Mouse (Mus musculus) heart, embryonic 10.5 days (tissue): ENCODE data around the gene Adcy1. TPM values are rescaled to one million over a fixed set of nuclear protein-coding genes. Genes with fewer than 3 reads are reported as not detected.
A peak's percentile ranks its signal among the peaks of the same experiment; 100 is the strongest.

Experiments used
- DNase-seq: peaks from one replicate; pipeline ENCODE4 v3.0.0-alpha.2; 2017; ENCODE audit warnings: low spot score
- H3K27ac ChIP-seq: fragments of 300-500 bp; sonication (generic); 2 replicates; pipeline ENCODE4 v1.5.1; 2016; ENCODE audit warnings: mild to moderate bottlenecking
- H3K27me3 ChIP-seq: fragments of 300-500 bp; sonication (generic); 2 replicates; pipeline ENCODE4 v1.6.1; 2016; ENCODE audit warnings: mild to moderate bottlenecking; ENCODE audit not compliant: poor library complexity, insufficient read depth, severe bottlenecking
- H3K36me3 ChIP-seq: fragments of 300-500 bp; sonication (generic); 2 replicates; pipeline ENCODE4 v1.6.1; 2016; ENCODE audit warnings: mild to moderate bottlenecking, moderate library complexity
- H3K4me1 ChIP-seq: fragments of 300-500 bp; sonication (generic); 2 replicates; pipeline ENCODE4 v1.6.1; 2016; ENCODE audit warnings: mild to moderate bottlenecking
- H3K4me3 ChIP-seq: fragments of 300-500 bp; sonication (generic); 2 replicates; pipeline ENCODE4 v1.5.1; 2016; ENCODE audit warnings: mild to moderate bottlenecking, moderate library complexity
- H3K9me3 ChIP-seq: fragments of 300-500 bp; sonication (generic); 2 replicates; pipeline ENCODE4 v1.6.1; 2016; ENCODE audit warnings: mild to moderate bottlenecking, moderate library complexity
- WGBS: fragments of 180-500 bp; shearing (Covaris S2); methylation state at CpG from one replicate; pipeline ENCODE4 v1.1.7; 2016; 5-methylcytosine and 5-hydroxymethylcytosine counted together
- polyA plus RNA-seq: library from polyadenylated mRNA; unstranded; fragments of >200 nt; fragmentation: Nextera tagmentation; extraction: Ambion mirVana; gene quantifications from 2 replicates; pipeline ENCODE4 v1.2.1, GENCODE M21; 2016

Adcy1 gene
- polyA plus RNA-seq, 1 experiment from 2014 or later, result 2.0 TPM

GRCm38 (mm10) chr11:7081893-7082292, 18.6 kb downstream of the Adcy1 start:
- Histone ChIP-seq H3K4me3 (no peak overlapping the region), H3K9me3 (no peaks in the 10 kb centered on the region), H3K36me3 (peaks cover 4% of the 10 kb centered on the region; the same call in 1 of the 2 replicates), H3K27me3 (no peaks in the 10 kb centered on the region), H3K4me1 (peaks cover 14% of the 10 kb centered on the region; the same call in 1 of the 2 replicates), H3K27ac (no peak overlapping the region)
- no peak for DNase-seq
- 100% methylated on average over 1 of the region's 1 CpGs for WGBS

GRCm38 (mm10) chr11:7083911-7084310, 20.6 kb downstream of the Adcy1 start:
- no peak for DNase-seq
- Histone ChIP-seq H3K9me3 (no peaks in the 10 kb centered on the region), H3K36me3 (peaks cover 3% of the 10 kb centered on the region; the same call in 1 of the 2 replicates), H3K4me1 (peaks cover 16% of the 10 kb centered on the region; the same call in 1 of the 2 replicates), H3K4me3 (no peak overlapping the region), H3K27me3 (no peaks in the 10 kb centered on the region), H3K27ac (no peak overlapping the region)
- 92% methylated on average over 1 of the region's 1 CpGs for WGBS

- Histone ChIP-seq H3K36me3 (no peaks in the 10 kb centered on the region), H3K27me3 (no peaks in the 10 kb centered on the region), H3K27ac (no peak overlapping the region), H3K4me3 (no peak overlapping the region), H3K4me1 (peaks cover 14% of the 10 kb centered on the region; the same call in 1 of the 2 replicates), H3K9me3 (no peaks in the 10 kb centered on the region)
- WGBS, result 76% methylated on average over 5 of the region's 5 CpGs
- DNase-seq, result no peak
These were observed 21.9 kb downstream of the Adcy1 start for GRCm38 (mm10) chr11:7085184-7085583.

GRCm38 (mm10) chr11:7091120-7091519, 27.8 kb downstream of the Adcy1 start:
- WGBS, result 90% methylated on average over 5 of the region's 5 CpGs
- H3K4me1 ChIP-seq, result 0 out of 2 replicates have a peak, but pooled peaks cover 4% of the 10 kb centered on the region

GRCm38 (mm10) chr11:7094844-7095243, 31.6 kb downstream of the Adcy1 start:
- no peak overlapping the region for H3K4me3 ChIP-seq
- DNase-seq, result no peak
- 0 out of 2 replicates have a peak, but pooled peaks cover 3% of the 10 kb centered on the region for H3K4me1 ChIP-seq
- H3K27me3 ChIP-seq, result no peaks in the 10 kb centered on the region
- 92% methylated on average over 6 of the region's 6 CpGs for WGBS
- H3K27ac ChIP-seq, result no peak overlapping the region
- peaks cover 3% of the 10 kb centered on the region; the same call in 1 of the 2 replicates for H3K36me3 ChIP-seq
- 0 out of 2 replicates have a peak, but pooled peaks cover 6% of the 10 kb centered on the region for H3K9me3 ChIP-seq

More at GRCm38 (mm10) chr11:7091120-7091519, 27.8 kb downstream of the Adcy1 start:
- H3K27me3 ChIP-seq, result no peaks in the 10 kb centered on the region
- peaks cover 3% of the 10 kb centered on the region; the same call in 1 of the 2 replicates for H3K36me3 ChIP-seq
- no peak for DNase-seq
- 0 out of 2 replicates have a peak, but pooled peaks cover 6% of the 10 kb centered on the region for H3K9me3 ChIP-seq
- H3K27ac ChIP-seq, result no peak overlapping the region
- H3K4me3 ChIP-seq, result no peak overlapping the region

DNA sequence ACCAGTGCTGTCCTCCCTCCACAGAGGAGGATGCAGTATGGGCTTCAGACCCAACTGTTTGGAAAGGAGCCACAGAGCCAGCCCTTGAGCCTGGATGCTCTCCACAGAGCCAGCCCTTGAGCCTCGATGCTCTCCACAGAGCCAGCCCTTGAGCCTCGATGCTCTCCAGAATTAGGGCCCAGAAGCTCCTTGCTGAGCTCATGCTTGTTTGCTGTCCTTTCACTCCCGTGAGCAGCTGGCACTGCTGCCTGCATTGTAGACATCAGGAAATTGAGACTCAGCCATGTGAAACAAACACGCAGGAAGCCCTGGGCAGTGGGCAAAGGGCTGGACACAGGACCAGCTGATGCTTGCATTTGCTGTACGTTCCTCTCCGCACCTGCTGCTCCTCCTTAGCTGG, 38.4 kb downstream of the Adcy1 start:
- no peaks in the 10 kb centered on the region for H3K9me3 ChIP-seq
- WGBS, result 82% methylated on average over 6 of the region's 6 CpGs
- 0 out of 2 replicates have a peak, but pooled peaks cover 3% of the 10 kb centered on the region for H3K36me3 ChIP-seq
- no peak overlapping the region for H3K4me3 ChIP-seq
- H3K27me3 ChIP-seq, result no peaks in the 10 kb centered on the region
- H3K27ac ChIP-seq, result no peak overlapping the region
- DNase-seq, result no peak
- H3K4me1 ChIP-seq, result 0 out of 2 replicates have a peak, but pooled peaks cover 7% of the 10 kb centered on the region

GRCm38 (mm10) chr11:7102256-7103194, 39.2 kb downstream of the Adcy1 start:
- Histone ChIP-seq H3K4me3 (no peak overlapping the region), H3K4me1 (peaks cover 12% of the 10 kb centered on the region; the same call in 1 of the 2 replicates), H3K36me3 (0 out of 2 replicates have a peak, but pooled peaks cover 3% of the 10 kb centered on the region), H3K27me3 (no peaks in the 10 kb centered on the region), H3K27ac (no peak overlapping the region), H3K9me3 (no peaks in the 10 kb centered on the region)
- 73% methylated on average over 14 of the region's 14 CpGs for WGBS
- no peak for DNase-seq

DNA sequence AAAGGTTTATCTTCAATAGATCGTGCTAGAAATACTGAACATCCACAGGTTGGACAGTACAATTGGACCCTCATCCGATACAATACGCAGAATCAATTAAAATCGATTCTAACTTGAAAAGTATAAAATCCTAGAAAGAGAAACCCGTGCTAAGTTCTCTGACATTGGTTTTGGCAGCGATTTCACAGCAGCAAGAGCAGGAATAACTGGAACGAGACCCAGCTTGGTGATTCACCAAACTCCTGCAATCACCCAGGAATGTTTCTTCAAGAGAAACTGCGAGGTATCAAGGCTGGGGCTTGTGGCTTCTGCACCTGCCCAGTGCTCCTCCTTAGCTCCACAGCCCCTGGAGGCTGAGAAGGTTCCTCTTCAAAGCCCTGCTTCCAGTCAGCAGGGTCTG, 42.0 kb downstream of the Adcy1 start:
- no peak overlapping the region for H3K27ac ChIP-seq
- no peaks in the 10 kb centered on the region for H3K27me3 ChIP-seq
- H3K9me3 ChIP-seq, result no peaks in the 10 kb centered on the region
- H3K36me3 ChIP-seq, result peaks cover 9% of the 10 kb centered on the region; the same call in 1 of the 2 replicates
- no peak for DNase-seq
- WGBS, result 89% methylated on average over 8 of the region's 8 CpGs
- peaks cover 5% of the 10 kb centered on the region; the same call in 1 of the 2 replicates for H3K4me1 ChIP-seq
- H3K4me3 ChIP-seq, result no peak overlapping the region

- H3K27ac ChIP-seq, result no peak overlapping the region
- WGBS, result 80% methylated on average over 4 of the region's 4 CpGs
- H3K27me3 ChIP-seq, result no peaks in the 10 kb centered on the region
- H3K9me3 ChIP-seq, result no peaks in the 10 kb centered on the region
- no peak overlapping the region for H3K4me3 ChIP-seq
- peaks cover 23% of the 10 kb centered on the region for H3K4me1 ChIP-seq
- H3K36me3 ChIP-seq, result peaks cover 9% of the 10 kb centered on the region; the same call in 1 of the 2 replicates
- no peak for DNase-seq
These were observed 45.8 kb downstream of the Adcy1 start for GRCm38 (mm10) chr11:7109131-7109530.

DNA sequence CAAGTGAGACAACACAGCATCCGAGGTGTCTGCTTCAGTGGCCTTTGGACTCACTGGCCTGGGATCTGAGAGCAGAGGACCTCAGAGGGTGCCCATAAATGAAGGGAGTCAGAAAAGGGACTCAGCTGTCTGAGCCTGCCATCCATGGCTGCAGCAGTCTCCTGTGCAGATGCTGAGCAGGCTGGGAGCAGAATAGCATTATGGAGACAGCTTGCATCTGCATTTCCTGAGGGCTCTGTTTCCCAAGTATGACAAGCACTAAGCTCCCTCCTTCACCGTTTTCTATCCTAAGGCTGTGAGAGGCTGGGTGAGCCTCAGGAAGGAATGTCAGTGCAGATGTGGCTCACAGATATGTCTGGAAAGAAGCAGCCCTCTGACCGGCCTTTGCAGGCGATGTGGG, 49.8 kb downstream of the Adcy1 start:
- no peak for DNase-seq
- Histone ChIP-seq H3K27me3 (no peaks in the 10 kb centered on the region), H3K36me3 (peaks cover 6% of the 10 kb centered on the region; the same call in 1 of the 2 replicates), H3K9me3 (no peaks in the 10 kb centered on the region), H3K4me1 (peaks cover 22% of the 10 kb centered on the region), H3K27ac (no peak overlapping the region), H3K4me3 (no peak overlapping the region)
- 54% methylated on average over 4 of the region's 4 CpGs for WGBS

DNA sequence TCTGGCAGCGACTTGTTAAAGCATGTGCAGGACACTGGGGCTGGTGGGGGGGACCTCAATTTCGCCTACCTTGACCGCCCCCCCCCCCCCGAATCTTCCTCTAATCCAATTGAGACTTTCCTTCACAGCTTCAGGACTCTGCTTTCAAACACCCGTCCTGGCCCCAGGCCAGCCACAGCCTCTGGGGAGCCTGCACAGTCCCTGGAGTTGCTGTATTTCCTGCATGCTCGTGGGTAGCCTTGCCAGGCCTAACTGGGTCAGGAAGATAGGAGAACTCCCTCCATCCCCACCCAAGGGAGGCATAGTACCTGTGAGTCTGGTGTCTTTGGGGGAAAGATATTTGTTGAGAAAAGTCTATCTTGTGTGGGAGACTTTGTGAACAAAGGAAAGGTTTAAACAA, 50.4 kb downstream of the Adcy1 start:
- no peak overlapping the region for H3K4me3 ChIP-seq
- 52% methylated on average over 6 of the region's 6 CpGs for WGBS
- peak overlapping the region; percentile 49; the same call in 1 of the 2 replicates for H3K27ac ChIP-seq
- H3K27me3 ChIP-seq, result no peaks in the 10 kb centered on the region
- no peak for DNase-seq
- H3K4me1 ChIP-seq, result peaks cover 22% of the 10 kb centered on the region
- no peaks in the 10 kb centered on the region for H3K9me3 ChIP-seq
- H3K36me3 ChIP-seq, result peaks cover 6% of the 10 kb centered on the region; the same call in 1 of the 2 replicates

DNA sequence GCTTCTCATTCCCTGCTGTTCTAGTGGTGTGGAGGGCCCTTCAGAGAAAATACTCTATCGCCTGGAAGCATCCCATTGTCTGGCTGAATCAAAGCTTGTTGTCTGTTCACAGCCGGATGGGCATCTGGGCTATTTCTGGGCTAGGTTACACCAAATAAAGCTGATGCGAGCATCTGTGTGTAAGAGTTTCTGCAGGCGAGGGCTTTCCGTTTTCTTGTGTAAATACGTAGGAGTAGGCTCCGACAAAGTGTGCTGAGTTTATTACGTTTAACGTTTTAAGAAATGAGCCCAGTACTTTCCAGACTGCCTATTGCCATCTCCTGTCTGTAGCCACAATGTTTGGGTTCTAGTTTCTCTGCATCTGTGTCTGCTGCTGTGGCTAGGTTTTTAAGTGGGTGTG, 51.0 kb downstream of the Adcy1 start:
- H3K27ac ChIP-seq, result peak overlapping the region; percentile 49; the same call in 1 of the 2 replicates
- WGBS, result 78% methylated on average over 9 of the region's 9 CpGs
- H3K27me3 ChIP-seq, result no peaks in the 10 kb centered on the region
- no peaks in the 10 kb centered on the region for H3K9me3 ChIP-seq
- no peak overlapping the region for H3K4me3 ChIP-seq
- no peak for DNase-seq
- peaks cover 1% of the 10 kb centered on the region; the same call in 1 of the 2 replicates for H3K36me3 ChIP-seq
- H3K4me1 ChIP-seq, result peaks cover 22% of the 10 kb centered on the region

DNA sequence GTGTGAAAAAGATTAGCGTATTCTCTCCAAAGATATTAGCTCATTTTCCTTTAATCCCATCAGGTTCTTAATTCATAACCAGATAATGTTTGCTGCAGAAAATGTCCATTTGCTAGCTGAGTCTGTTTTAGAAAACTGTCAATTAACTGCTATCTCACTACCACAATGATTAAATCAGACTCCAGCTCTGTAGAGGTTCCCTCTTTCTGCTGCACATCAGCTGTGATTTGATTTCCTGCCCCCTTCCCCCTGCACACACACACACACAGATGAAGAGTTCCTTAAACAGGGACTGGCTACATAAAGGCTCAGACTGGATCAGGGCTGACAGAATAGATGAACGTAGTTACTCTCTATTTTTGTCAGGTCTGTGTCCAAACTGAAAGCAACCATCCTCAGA, 53.4 kb downstream of the Adcy1 start:
- Histone ChIP-seq H3K9me3 (no peaks in the 10 kb centered on the region), H3K36me3 (no peaks in the 10 kb centered on the region), H3K4me3 (no peak overlapping the region), H3K27ac (no peak overlapping the region), H3K27me3 (no peaks in the 10 kb centered on the region), H3K4me1 (peaks cover 22% of the 10 kb centered on the region)
- 67% methylated on average over 2 of the region's 2 CpGs for WGBS
- DNase-seq, result no peak
